Mouse (Mus musculus) small intestine, adult 2 months (tissue): ENCODE measurements around the gene Odf4. TPM values are rescaled to one million over a fixed set of nuclear protein-coding genes. Genes with fewer than 3 reads are reported as not detected.

Experiments
- H3K27ac ChIP-seq: fragments of 200-500 bp; 2 replicates; pipeline ENCODE4 v1.5.1; 2012; ENCODE audit warnings: low read depth, low read length, control low read depth, inconsistent platforms; ENCODE audit not compliant: insufficient read depth
- H3K27me3 ChIP-seq: fragments of 200-500 bp; 2 replicates; pipeline ENCODE4 v1.6.1; 2012; ENCODE audit warnings: mild to moderate bottlenecking, moderate library complexity, low read length, inconsistent platforms; ENCODE audit not compliant: control insufficient read depth, insufficient read depth
- H3K36me3 ChIP-seq: fragments of 200-500 bp; 2 replicates; pipeline ENCODE4 v1.6.1; 2012; ENCODE audit warnings: mild to moderate bottlenecking, low read length, control low read depth, inconsistent platforms; ENCODE audit not compliant: control insufficient read depth, insufficient read depth
- H3K4me1 ChIP-seq: fragments of 200-500 bp; 2 replicates; pipeline ENCODE4 v1.6.1; 2012; ENCODE audit warnings: low read length, inconsistent platforms, mixed read lengths; ENCODE audit not compliant: control insufficient read depth, insufficient read depth, insufficient read length
- H3K4me3 ChIP-seq: fragments of 200-500 bp; 2 replicates; pipeline ENCODE4 v1.5.1; 2012; ENCODE audit warnings: low read depth, mild to moderate bottlenecking, control low read depth, inconsistent platforms, low read length, moderate library complexity
- CTCF ChIP-seq: fragments of 200-500 bp; IDR thresholded peaks from 2 replicates; pipeline ENCODE4 v1.5.1; 2012; ENCODE audit warnings: low read depth, mild to moderate bottlenecking, control low read depth, inconsistent platforms, low read length, moderate library complexity, mixed read lengths; ENCODE audit not compliant: insufficient replicate concordance, insufficient read length; ENCODE audit errors: extremely low read depth
- POLR2A ChIP-seq: fragments of 200-500 bp; IDR thresholded peaks from 2 replicates; pipeline ENCODE4 v1.6.1; 2012; ENCODE audit warnings: low read depth, mild to moderate bottlenecking, control low read depth, inconsistent platforms, low read length, moderate library complexity
- WGBS: fragments of 180-500 bp; shearing (Covaris S2); methylation state at CpG from one replicate; pipeline ENCODE4 v1.1.7; 2018; 5-methylcytosine and 5-hydroxymethylcytosine counted together
- polyA plus RNA-seq: library from polyadenylated mRNA; depleted of rRNA; stranded (reverse); fragments of >200 nt; gene quantifications from 2 replicates; pipeline ENCODE4 v1.2.3, GENCODE M21; 2012

The Odf4 gene
- polyA plus RNA-seq, 1 experiment = not detected

DNA sequence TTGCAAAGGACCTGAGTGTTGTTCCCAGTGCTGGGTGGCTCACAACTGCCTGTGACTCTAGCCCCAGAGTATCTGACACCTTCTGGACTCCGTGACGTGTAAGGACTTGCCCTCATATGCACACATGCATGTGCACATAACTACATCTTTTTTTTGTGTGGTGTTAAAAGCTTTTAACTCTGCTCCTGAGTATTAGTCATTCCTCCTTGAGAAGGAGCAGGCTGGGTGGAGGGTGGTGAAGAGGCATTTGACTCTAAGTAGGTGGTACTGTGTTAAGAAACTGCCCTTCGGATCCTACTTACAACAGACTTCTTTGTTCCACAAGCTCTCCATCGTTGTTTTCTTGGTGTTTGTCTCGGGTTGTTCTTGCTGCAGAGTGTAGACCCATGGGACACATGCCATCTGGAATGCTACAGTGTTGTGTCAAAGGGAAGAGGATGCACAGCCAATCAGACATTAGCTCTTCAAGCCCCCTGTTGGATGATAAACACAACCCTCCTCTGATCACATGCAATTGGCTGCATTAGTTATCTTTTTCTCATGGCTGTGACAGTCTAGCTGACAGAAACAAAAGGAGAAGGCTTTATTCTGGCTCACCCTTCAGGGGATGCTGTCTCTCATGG is 7.1 kb upstream of the Odf4 start:
- H3K4me1 ChIP-seq = no peaks in the 10 kb centered on the region
- H3K36me3 ChIP-seq = no peaks in the 10 kb centered on the region
- no peak overlapping the region for H3K4me3 ChIP-seq
- WGBS = 75% methylated on average over 5 of the region's 5 CpGs
- no peaks in the 10 kb centered on the region for H3K27me3 ChIP-seq
- no peak overlapping the region for H3K27ac ChIP-seq
- TF ChIP-seq CTCF (no peak), POLR2A (no peak)

DNA sequence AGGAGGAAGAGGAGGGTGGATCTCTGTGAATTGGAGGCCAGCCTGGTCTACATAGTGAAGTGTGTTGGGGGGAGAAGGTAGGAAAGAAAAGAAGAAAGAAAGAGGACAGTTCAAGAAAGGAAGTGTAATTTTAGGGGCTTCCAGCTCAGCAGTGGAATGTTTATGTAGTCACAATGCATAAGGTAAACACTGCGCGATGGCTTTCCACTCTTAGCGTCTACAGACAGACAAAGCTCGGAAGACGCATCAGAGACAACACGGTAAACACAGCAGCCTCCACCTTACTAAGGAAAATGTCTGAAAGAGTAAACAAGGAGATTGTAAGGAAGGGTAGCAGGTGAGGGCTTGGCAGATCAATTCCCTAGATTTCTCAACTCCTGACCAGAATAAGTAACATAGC is 3.1 kb upstream of the Odf4 start:
- Histone ChIP-seq H3K36me3 (no peaks in the 10 kb centered on the region), H3K4me3 (no peak overlapping the region), H3K27ac (no peak overlapping the region), H3K4me1 (no peaks in the 10 kb centered on the region), H3K27me3 (no peaks in the 10 kb centered on the region)
- TF ChIP-seq CTCF (no peak), POLR2A (no peak)
- 29% methylated on average over 6 of the region's 6 CpGs for WGBS

DNA sequence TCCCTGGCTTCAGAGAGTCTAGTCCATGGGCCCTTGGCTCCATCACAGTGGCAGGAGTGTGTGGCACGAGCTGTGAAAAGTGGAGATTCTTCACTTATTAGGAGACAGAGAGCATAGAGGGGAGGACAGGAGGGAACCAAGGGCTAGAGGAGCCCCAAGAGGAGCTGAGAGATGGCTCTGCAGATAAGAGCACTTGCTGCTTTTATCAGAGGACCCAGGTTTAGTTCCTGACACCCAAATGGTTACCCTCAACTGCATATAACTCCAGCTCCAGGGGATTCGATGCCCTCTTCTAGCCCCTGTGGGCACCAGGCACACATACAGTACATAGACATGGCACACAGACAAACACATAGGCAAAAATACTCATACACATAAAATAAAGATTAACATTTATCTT is 2.1 kb downstream of the Odf4 start:
- WGBS = 86% methylated on average over 2 of the region's 2 CpGs
- Histone ChIP-seq H3K4me1 (no peaks in the 10 kb centered on the region), H3K27me3 (no peaks in the 10 kb centered on the region), H3K4me3 (no peak overlapping the region), H3K36me3 (no peaks in the 10 kb centered on the region), H3K27ac (no peak overlapping the region)
- no peak for TF ChIP-seq CTCF
- no peak for TF ChIP-seq POLR2A

DNA sequence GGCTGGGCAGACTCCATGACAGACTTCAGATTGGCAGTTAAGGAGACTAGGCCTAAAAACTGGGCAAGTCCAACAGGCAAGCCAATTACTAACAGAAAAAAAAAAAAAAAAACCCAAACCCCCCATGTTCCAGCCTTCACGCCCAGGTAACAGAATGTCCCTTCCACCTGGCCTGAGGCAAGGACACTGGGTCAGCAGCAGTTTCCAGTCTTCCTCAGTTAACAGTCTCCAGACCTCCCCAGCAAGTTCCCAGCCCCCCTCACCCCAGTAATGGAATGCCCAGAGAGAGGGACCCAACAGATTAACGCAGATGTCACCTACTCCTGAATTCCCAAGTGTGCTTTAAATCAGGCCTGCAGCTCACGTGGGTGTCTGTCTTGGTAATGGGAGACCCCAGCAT is 3.7 kb downstream of the Odf4 start:
- 86% methylated on average over 3 of the region's 3 CpGs for WGBS
- Histone ChIP-seq H3K4me1 (no peaks in the 10 kb centered on the region), H3K27ac (no peak overlapping the region), H3K4me3 (no peak overlapping the region), H3K27me3 (no peaks in the 10 kb centered on the region), H3K36me3 (no peaks in the 10 kb centered on the region)
- TF ChIP-seq POLR2A = no peak

DNA sequence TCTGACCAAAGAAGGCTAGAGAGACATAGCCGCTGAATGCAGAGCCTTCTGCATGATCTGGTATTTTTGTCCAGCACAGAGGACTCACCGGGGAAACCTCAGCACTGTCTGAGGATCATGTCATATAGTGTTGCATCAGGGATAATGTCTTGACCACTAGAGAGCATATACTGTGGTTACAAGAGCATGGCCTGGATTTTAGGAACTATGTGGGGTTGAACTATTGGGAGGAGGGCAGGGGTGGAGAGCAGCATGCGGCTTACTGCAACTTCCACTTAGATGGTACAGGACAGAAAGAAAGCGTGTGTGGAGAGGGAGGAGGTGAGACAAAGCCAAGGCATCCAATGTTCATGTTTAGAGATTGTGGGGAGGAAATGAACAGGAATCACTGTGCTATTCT is 12.3 kb downstream of the Odf4 start:
- TF ChIP-seq POLR2A (no peak), CTCF (no peak)
- H3K36me3 ChIP-seq = no peaks in the 10 kb centered on the region
- no peaks in the 10 kb centered on the region; the same call in 1 of the 2 replicates for H3K27me3 ChIP-seq
- 86% methylated on average over 4 of the region's 4 CpGs for WGBS
- H3K27ac ChIP-seq = no peak overlapping the region
- H3K4me3 ChIP-seq = no peak overlapping the region
- H3K4me1 ChIP-seq = peaks cover 4% of the 10 kb centered on the region; the same call in 1 of the 2 replicates

DNA sequence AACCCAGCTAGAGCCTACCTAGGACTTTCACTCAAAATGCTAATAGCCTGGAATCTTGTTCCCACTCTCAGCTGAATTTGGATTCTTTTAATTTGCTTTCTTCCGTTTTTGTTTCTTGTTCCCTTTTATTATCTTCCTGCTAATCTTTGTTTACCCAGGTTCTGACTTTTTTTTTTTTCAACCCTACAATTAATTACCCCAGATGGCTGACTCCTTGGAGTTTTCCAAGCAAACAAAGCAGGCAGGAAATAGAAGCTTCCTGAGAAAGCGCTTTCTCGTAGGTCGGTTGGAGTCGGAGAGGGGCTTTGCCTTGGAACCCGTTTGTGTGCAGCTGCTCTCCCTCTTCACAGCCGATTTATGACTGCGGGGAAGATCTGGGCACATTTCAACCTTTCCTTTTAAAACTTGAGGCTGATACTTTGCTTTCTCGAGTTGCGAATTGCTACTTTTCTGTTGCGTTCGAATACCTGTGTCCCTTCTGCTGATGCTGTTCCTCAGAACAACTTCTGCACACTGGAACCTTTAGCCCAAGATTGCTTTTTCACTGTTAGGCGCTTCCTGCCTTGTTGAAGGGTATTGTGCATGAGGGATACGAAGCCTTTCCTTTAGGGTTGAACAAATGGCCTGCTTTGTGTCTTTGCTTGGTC is 15.2 kb downstream of the Odf4 start:
- H3K4me1 ChIP-seq = peaks cover 7% of the 10 kb centered on the region; the same call in 1 of the 2 replicates
- H3K4me3 ChIP-seq = no peak overlapping the region
- peak overlapping the region; percentile 51; the same call in 1 of the 2 replicates for H3K27ac ChIP-seq
- H3K27me3 ChIP-seq = no peaks in the 10 kb centered on the region; the same call in 1 of the 2 replicates
- 16% methylated on average over 14 of the region's 14 CpGs for WGBS
- no peak for TF ChIP-seq POLR2A
- no peak for TF ChIP-seq CTCF
- peaks cover 3% of the 10 kb centered on the region; the same call in 1 of the 2 replicates for H3K36me3 ChIP-seq

DNA sequence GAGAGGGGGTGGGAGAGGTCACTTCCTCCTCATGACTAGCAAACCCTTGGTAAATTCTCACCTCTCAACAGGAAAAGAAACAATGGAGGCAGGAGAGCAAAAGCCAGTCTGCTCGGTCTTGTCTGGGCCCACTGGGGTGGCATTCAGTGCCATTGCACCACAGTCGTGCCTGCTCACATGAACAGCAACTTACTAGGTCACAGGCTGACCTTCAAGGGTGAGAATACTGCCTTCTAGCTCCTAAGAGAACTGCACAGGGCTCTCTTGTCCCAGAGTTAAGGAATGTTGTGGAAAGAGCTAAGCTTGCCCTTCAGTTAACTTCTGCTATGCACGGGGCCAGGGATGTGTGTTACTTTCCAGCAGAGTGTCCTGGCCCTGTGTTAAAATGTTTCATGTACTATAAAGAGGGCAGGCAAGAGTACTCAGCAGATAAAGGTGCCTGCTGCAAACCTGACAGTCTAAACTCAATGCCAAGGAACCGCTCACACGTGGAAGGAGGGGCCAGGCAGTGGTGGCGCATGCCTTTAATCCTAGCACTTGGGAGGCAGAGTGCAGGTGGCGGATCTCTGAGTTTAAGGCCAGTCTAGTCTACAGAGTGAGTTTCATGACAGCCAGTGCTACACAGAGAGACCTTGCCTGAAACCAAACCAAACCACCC is 17.9 kb downstream of the Odf4 start:
- no peak overlapping the region for H3K27ac ChIP-seq
- no peak for TF ChIP-seq POLR2A
- 31% methylated on average over 7 of the region's 7 CpGs for WGBS
- no peak overlapping the region for H3K4me3 ChIP-seq
- no peaks in the 10 kb centered on the region for H3K27me3 ChIP-seq
- peaks cover 7% of the 10 kb centered on the region; the same call in 1 of the 2 replicates for H3K4me1 ChIP-seq
- peaks cover 26% of the 10 kb centered on the region for H3K36me3 ChIP-seq
